Mouse (Mus musculus): ENCODE measurements around the gene Slain2.
"Not testable (repeated sequence)": the region's sequence is repeated elsewhere in the genome, so short reads cannot be mapped to it uniquely, and the experiment has no call there.

Gene Slain2

GRCm38 (mm10) chr5:73013611-73014287, 99.6 kb downstream of the Slain2 start:
- not testable (repeated sequence) for DNase-seq

GRCm38 (mm10) chr5:73014745-73015144, 100.6 kb downstream of the Slain2 start:
- DNase-seq = no peak

GRCm38 (mm10) chr5:73023801-73024200, 109.7 kb downstream of the Slain2 start:
- DNase-seq = no peak

Data from cerebellum, postnatal 36 days (tissue).